Mouse (Mus musculus) limb, embryonic 10.5 days (tissue): ENCODE measurements around the gene Kynu. TPM values are rescaled to one million over a fixed set of nuclear protein-coding genes. Genes with fewer than 3 reads are reported as not detected.

ENCODE experiments used
- DNase-seq: peaks from one replicate; pipeline ENCODE4 v3.0.0-alpha.2; 2017; ENCODE audit warnings: low spot score
- H3K27ac ChIP-seq: fragments of 300-500 bp; sonication (generic); 2 replicates; pipeline ENCODE4 v1.5.1; 2016; ENCODE audit warnings: mild to moderate bottlenecking
- H3K27me3 ChIP-seq: fragments of 300-500 bp; sonication (generic); 2 replicates; pipeline ENCODE4 v1.6.1; 2016; ENCODE audit warnings: low read depth, mild to moderate bottlenecking; ENCODE audit not compliant: poor library complexity, severe bottlenecking
- H3K36me3 ChIP-seq: fragments of 300-500 bp; sonication (generic); 2 replicates; pipeline ENCODE4 v1.6.1; 2016; ENCODE audit warnings: mild to moderate bottlenecking, moderate library complexity
- H3K4me1 ChIP-seq: fragments of 300-500 bp; sonication (generic); 2 replicates; pipeline ENCODE4 v1.6.1; 2016
- H3K4me3 ChIP-seq: fragments of 300-500 bp; sonication (generic); 2 replicates; pipeline ENCODE4 v1.5.1; 2016; ENCODE audit warnings: mild to moderate bottlenecking, moderate library complexity
- H3K9me3 ChIP-seq: fragments of 300-500 bp; sonication (generic); replicated peaks from 2 replicates; pipeline ENCODE4 v1.6.1; 2016; ENCODE audit warnings: mild to moderate bottlenecking
- WGBS: fragments of 180-500 bp; shearing (Covaris S2); methylation state at CpG from one replicate; pipeline ENCODE4 v1.1.7; 2016; 5-methylcytosine and 5-hydroxymethylcytosine counted together
- polyA plus RNA-seq: library from polyadenylated mRNA; unstranded; fragments of >200 nt; fragmentation: Nextera tagmentation; extraction: Ambion mirVana; gene quantifications from 2 replicates; pipeline ENCODE4 v1.2.1, GENCODE M21; 2016

Gene Kynu
- polyA plus RNA-seq, 1 experiment from 2014 or later = 0.10 TPM

GRCm38 (mm10) chr2:43675277-43675676 is 120.1 kb downstream of the Kynu start:
- Histone ChIP-seq H3K4me1 (no peaks in the 10 kb centered on the region), H3K27ac (no peak overlapping the region), H3K4me3 (no peak overlapping the region), H3K27me3 (no peaks in the 10 kb centered on the region), H3K36me3 (no peaks in the 10 kb centered on the region), H3K9me3 (no peaks in the 10 kb centered on the region)
- no peak for DNase-seq
- WGBS = 85% methylated on average over 4 of the region's 4 CpGs

- Histone ChIP-seq H3K4me1 (no peaks in the 10 kb centered on the region), H3K4me3 (no peak overlapping the region), H3K27me3 (no peaks in the 10 kb centered on the region), H3K27ac (no peak overlapping the region), H3K36me3 (no peaks in the 10 kb centered on the region), H3K9me3 (no peaks in the 10 kb centered on the region)
- 90% methylated on average over 2 of the region's 2 CpGs for WGBS
- no peak for DNase-seq
These were observed 135.3 kb downstream of the Kynu start for GRCm38 (mm10) chr2:43690402-43690801.

- no peaks in the 10 kb centered on the region for H3K36me3 ChIP-seq
- no peaks in the 10 kb centered on the region for H3K9me3 ChIP-seq
- no peaks in the 10 kb centered on the region for H3K4me1 ChIP-seq
- no peaks in the 10 kb centered on the region for H3K27me3 ChIP-seq
- H3K4me3 ChIP-seq = no peak overlapping the region
- no peak for DNase-seq
- H3K27ac ChIP-seq = no peak overlapping the region
- 87% methylated on average over 2 of the region's 2 CpGs for WGBS
These were observed 136.2 kb downstream of the Kynu start for GRCm38 (mm10) chr2:43691290-43691689.

- Histone ChIP-seq H3K4me1 (no peaks in the 10 kb centered on the region), H3K27me3 (no peaks in the 10 kb centered on the region), H3K4me3 (no peak overlapping the region), H3K9me3 (no peaks in the 10 kb centered on the region), H3K36me3 (no peaks in the 10 kb centered on the region), H3K27ac (no peak overlapping the region)
- WGBS = 88% methylated on average over 3 of the region's 3 CpGs
- DNase-seq = no peak
These were observed 140.5 kb downstream of the Kynu start for GRCm38 (mm10) chr2:43695635-43696034.

DNA sequence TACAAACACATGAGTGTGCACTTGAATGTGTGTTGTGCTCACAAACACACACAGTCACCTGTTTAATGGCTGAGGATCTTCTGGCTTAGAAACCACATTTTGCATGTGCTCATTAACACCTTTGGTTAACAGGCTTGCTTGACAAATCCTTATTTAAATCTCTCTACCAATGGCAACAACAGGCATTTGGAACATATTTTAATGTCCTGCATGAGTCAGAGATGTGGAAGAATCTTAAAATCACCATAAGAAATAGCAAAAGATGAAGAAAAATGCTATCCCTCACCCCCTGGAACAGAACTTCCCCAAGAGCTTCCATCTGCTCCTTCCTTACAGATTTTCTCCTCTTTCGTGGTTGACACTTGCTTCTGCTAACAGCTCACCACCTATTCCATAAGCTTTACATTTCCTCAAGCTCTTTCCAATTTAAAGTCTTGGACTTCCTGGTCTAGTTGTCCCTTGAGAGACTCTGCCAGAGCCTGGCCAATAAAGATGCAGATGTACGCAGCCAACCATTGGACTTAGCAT is 157.5 kb downstream of the Kynu start:
- WGBS = 94% methylated on average over 2 of the region's 2 CpGs
- DNase-seq = no peak
- no peaks in the 10 kb centered on the region for H3K27me3 ChIP-seq
- no peaks in the 10 kb centered on the region for H3K4me1 ChIP-seq
- H3K4me3 ChIP-seq = no peak overlapping the region
- H3K27ac ChIP-seq = no peak overlapping the region
- no peaks in the 10 kb centered on the region for H3K9me3 ChIP-seq
- H3K36me3 ChIP-seq = no peaks in the 10 kb centered on the region

- DNase-seq = peak; percentile 79
- peak overlapping the region; percentile 34 for H3K4me3 ChIP-seq
- WGBS = 23% methylated on average over 14 of the region's 14 CpGs
- H3K27me3 ChIP-seq = peaks cover 21% of the 10 kb centered on the region
- H3K9me3 ChIP-seq = no peaks in the 10 kb centered on the region
- no peaks in the 10 kb centered on the region for H3K4me1 ChIP-seq
- H3K27ac ChIP-seq = no peak overlapping the region
- no peaks in the 10 kb centered on the region for H3K36me3 ChIP-seq
These were observed 167.4 kb downstream of the Kynu start for GRCm38 (mm10) chr2:43722446-43723103.

DNA sequence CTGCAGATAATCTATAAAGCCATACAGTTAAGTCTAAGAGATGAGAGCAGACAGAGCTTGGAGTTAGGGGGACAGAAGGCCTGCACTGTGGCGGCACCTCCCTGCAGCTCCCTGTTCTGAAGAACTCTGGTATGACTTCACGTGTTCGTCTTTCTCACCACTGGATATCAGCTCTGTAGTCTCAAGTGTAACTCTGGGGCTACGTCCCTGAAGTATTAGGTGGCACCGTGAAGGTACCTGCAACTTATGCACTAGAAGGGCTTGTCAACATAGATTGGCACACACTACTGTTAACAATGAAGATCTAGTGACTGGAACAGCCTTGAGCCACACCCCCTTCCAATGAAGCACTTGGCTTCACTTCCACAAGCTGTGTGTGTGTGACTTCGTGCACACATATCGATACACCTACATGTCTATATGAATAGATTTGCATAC is 168.0 kb downstream of the Kynu start:
- Histone ChIP-seq H3K4me3 (peak overlapping the region; percentile 34), H3K4me1 (no peaks in the 10 kb centered on the region), H3K36me3 (no peaks in the 10 kb centered on the region), H3K9me3 (no peaks in the 10 kb centered on the region), H3K27ac (no peak overlapping the region), H3K27me3 (peaks cover 21% of the 10 kb centered on the region)
- no peak for DNase-seq
- 66% methylated on average over 7 of the region's 7 CpGs for WGBS

- 80% methylated on average over 5 of the region's 5 CpGs for WGBS
- Histone ChIP-seq H3K9me3 (no peaks in the 10 kb centered on the region), H3K4me1 (no peaks in the 10 kb centered on the region), H3K27me3 (peaks cover 21% of the 10 kb centered on the region), H3K36me3 (no peaks in the 10 kb centered on the region), H3K27ac (no peak overlapping the region), H3K4me3 (no peak overlapping the region)
- DNase-seq = no peak
These were observed 172.1 kb downstream of the Kynu start for GRCm38 (mm10) chr2:43727181-43727580.

DNA sequence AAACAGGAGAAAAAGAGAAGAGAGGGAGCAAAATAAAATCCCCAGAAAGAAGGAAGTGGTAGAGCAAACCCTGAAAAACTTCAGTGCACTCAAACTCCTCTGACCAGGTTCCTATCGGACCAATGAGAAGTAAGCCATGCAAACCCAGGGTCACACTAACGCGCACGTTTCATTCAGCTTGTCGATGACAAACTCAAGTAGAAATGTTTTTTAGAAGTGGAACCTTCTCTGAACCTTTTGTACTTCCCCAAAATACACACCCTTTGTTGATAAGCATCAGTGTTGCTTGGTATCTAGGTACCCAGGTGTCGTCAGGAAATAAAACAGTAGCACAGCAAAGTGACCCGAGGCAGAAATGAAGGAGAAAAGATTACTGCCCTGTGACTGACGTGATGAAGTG is 172.6 kb downstream of the Kynu start:
- H3K36me3 ChIP-seq = no peaks in the 10 kb centered on the region
- no peak overlapping the region for H3K4me3 ChIP-seq
- H3K9me3 ChIP-seq = no peaks in the 10 kb centered on the region
- no peak for DNase-seq
- WGBS = 83% methylated on average over 8 of the region's 8 CpGs
- no peaks in the 10 kb centered on the region for H3K4me1 ChIP-seq
- H3K27ac ChIP-seq = no peak overlapping the region
- H3K27me3 ChIP-seq = peaks cover 21% of the 10 kb centered on the region

GRCm38 (mm10) chr2:43728831-43729230 is 173.7 kb downstream of the Kynu start:
- H3K4me1 ChIP-seq = no peaks in the 10 kb centered on the region
- H3K4me3 ChIP-seq = no peak overlapping the region
- 91% methylated on average over 3 of the region's 3 CpGs for WGBS
- H3K9me3 ChIP-seq = no peaks in the 10 kb centered on the region
- H3K27ac ChIP-seq = no peak overlapping the region
- peaks cover 15% of the 10 kb centered on the region for H3K27me3 ChIP-seq
- no peaks in the 10 kb centered on the region for H3K36me3 ChIP-seq
- no peak for DNase-seq

Other genes with a start within 250 kb of the Kynu start
- 0.20 and 0.23 TPM in 2 replicates for gene Arhgap15, start 193.5 kb downstream of the Kynu start, polyA plus RNA-seq